Mouse (Mus musculus): ENCODE measurements around the gene Nt5c2. TPM values are rescaled to one million over a fixed set of nuclear protein-coding genes. Genes with fewer than 3 reads are reported as not detected.

Gene Nt5c2
- polyA plus RNA-seq, 1 experiment: 17.5 TPM

DNA sequence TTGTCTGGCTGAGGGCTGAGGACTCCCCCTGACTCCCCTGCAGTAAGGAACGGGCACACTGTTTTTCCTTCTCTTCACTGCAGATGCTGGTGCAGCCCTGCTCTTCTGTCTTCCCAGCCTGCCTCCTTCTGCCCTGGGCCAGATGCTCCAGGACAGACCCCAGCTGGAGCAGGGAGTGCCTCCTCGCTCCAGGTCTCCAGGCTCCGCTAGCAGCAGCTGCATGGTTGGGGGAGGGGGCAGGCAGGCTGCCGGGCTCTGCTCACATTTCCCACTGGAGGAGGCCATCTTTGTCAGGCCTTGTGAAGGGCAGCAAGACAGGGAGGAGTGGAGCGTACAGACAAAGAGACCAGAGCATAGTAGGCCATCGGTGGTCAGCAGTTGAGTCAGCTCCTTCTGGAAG is 4.4 kb upstream of the Nt5c2 start:
- no peak for TF ChIP-seq POLR2A (IDR thresholded peaks at IDR 0.05; ENCODE audit: borderline replicate concordance, extremely low read depth, low read depth, low read length)
- no peak for TF ChIP-seq CTCF (IDR thresholded peaks at IDR 0.05; ENCODE audit: insufficient read depth, low read length)
- WGBS: 27% methylated on average over 6 of the region's 6 CpGs
- no peak for DNase-seq

DNA sequence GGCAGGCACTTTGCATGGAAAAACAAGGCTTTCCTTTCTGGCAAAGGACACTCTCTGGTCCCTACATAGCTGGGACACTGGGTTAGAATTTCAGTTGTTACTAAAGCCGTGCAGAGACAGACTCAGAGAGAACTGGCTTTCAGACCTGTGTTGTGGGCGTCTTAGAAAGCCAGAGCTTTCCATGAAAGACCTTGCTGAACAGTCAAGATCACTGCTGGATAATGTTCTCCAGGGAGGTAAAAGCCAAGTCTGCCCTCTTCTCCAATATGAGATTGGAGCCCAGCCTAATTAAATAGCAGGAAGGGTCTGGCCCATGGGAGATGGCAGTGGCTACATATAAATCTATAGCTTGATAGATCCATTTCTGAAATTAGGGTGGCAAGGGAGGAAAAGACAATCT is 3.4 kb upstream of the Nt5c2 start:
- TF ChIP-seq CTCF (IDR thresholded peaks at IDR 0.05; ENCODE audit: insufficient read depth, low read length) (no peak), POLR2A (IDR thresholded peaks at IDR 0.05; ENCODE audit: borderline replicate concordance, extremely low read depth, low read depth, low read length) (no peak)
- Histone ChIP-seq H3K4me1 (ENCODE audit: control insufficient read depth, insufficient read depth, low read length) (peaks cover 3% of the 10 kb centered on the region; the same call in 1 of the 2 replicates), H3K4me3 (replicated peaks; ENCODE audit: extremely low read depth, low read depth, low read length) (no peak overlapping the region)
- WGBS: 39% methylated on average over 2 of the region's 2 CpGs
- no peak for DNase-seq

More for the DNA sequence above, 4.4 kb upstream of the Nt5c2 start:
- H3K4me1 ChIP-seq (ENCODE audit: control insufficient read depth, insufficient read depth, low read length): peaks cover 3% of the 10 kb centered on the region; the same call in 1 of the 2 replicates
- no peak overlapping the region for H3K4me3 ChIP-seq (replicated peaks; ENCODE audit: extremely low read depth, low read depth, low read length)

DNA sequence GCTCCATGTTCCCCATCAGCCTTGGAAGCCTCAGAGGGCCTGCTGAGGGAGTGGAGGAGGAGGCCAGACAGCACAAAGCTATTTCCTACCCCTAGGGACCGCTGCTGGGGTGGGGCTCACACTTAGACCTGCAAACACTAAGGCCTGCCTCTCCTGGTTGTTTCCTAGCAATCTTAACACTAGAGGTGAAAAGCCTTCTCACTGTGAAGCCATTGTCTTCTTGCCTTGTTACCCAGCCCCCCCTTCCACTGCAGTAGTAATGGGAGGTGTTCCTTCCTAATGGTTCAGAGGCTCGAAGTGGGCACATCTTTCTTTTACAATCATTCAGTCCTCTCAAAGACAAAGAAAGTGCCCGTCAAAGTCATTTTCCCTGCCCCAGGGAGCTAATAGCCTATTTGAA is 2.9 kb upstream of the Nt5c2 start:
- peaks cover 3% of the 10 kb centered on the region; the same call in 1 of the 2 replicates for H3K4me1 ChIP-seq (ENCODE audit: control insufficient read depth, insufficient read depth, low read length)
- WGBS: 12% methylated on average over 3 of the region's 3 CpGs
- no peak for DNase-seq
- H3K4me3 ChIP-seq (replicated peaks; ENCODE audit: extremely low read depth, low read depth, low read length): no peak overlapping the region
- TF ChIP-seq CTCF (IDR thresholded peaks at IDR 0.05; ENCODE audit: insufficient read depth, low read length) (no peak), POLR2A (IDR thresholded peaks at IDR 0.05; ENCODE audit: borderline replicate concordance, extremely low read depth, low read depth, low read length) (no peak)

DNA sequence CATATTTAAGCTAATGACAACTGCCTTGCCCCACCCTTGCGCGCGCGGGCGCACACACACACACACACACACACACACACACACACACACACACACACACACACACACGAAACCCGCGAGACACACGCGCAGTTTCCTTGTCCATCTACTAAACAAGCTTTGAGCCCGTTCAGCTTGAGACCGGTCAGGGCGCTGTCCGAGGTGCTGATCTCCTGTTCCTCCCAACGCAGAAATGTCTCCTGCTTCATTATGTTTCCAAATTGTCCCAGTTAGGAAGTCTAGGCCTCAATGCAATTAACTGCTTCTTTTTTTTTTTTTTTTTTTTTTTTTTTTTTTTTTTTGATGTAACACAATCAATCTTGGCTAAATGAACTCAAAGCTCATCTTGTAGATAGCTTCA is 1.5 kb upstream of the Nt5c2 start:
- WGBS: 3% methylated on average over 15 of the region's 15 CpGs
- peak; percentile 75 for DNase-seq

DNA sequence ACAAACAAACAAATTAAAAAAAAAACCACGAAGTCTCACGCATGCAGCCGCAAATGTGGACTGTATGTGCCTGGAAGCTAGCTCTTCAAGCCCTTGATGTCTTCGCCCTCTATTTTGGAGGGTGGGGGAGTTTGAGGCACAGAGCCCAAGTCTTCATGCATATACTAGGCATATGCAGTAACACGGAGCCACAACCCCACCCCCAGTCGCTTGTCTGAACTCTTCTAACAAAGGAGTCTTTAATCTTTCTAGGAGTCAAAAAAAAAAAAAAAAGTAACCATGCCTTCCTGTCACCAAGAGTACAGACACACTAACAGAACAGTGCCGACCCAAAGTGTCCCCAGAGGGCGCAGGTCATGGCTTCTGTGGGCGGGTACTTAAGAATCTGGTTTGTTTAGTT is 1.0 kb upstream of the Nt5c2 start:
- no peak for DNase-seq
- Histone ChIP-seq H3K4me3 (replicated peaks; ENCODE audit: extremely low read depth, low read depth, low read length) (no peak overlapping the region), H3K4me1 (ENCODE audit: control insufficient read depth, insufficient read depth, low read length) (peaks cover 3% of the 10 kb centered on the region; the same call in 1 of the 2 replicates)
- WGBS: 4% methylated on average over 9 of the region's 9 CpGs
- TF ChIP-seq CTCF (IDR thresholded peaks at IDR 0.05; ENCODE audit: insufficient read depth, low read length): no peak
- no peak for TF ChIP-seq POLR2A (IDR thresholded peaks at IDR 0.05; ENCODE audit: borderline replicate concordance, extremely low read depth, low read depth, low read length)

More for the DNA sequence above, 1.5 kb upstream of the Nt5c2 start:
- Histone ChIP-seq H3K4me1 (ENCODE audit: control insufficient read depth, insufficient read depth, low read length) (peaks cover 3% of the 10 kb centered on the region; the same call in 1 of the 2 replicates), H3K4me3 (replicated peaks; ENCODE audit: extremely low read depth, low read depth, low read length) (no peak overlapping the region)
- TF ChIP-seq POLR2A (IDR thresholded peaks at IDR 0.05; ENCODE audit: borderline replicate concordance, extremely low read depth, low read depth, low read length) (no peak), CTCF (IDR thresholded peaks at IDR 0.05; ENCODE audit: insufficient read depth, low read length) (no peak)

DNA sequence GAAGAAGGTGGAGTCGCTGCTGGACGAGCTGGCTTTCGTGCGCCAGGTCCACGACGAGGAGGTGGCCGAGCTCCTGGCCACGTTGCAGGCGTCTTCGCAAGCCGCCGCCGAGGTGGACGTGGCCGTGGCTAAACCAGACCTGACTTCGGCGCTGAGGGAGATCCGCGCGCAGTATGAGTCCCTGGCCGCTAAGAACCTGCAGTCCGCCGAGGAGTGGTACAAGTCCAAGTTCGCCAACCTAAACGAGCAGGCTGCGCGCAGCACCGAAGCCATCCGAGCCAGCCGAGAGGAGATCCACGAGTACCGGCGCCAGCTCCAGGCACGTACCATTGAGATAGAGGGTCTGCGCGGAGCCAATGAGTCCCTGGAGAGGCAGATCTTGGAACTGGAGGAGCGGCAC is 443 bp upstream of the Nt5c2 start:
- H3K4me1 ChIP-seq (ENCODE audit: control insufficient read depth, insufficient read depth, low read length): peaks cover 3% of the 10 kb centered on the region; the same call in 1 of the 2 replicates
- 2% methylated on average over 37 of the region's 37 CpGs for WGBS
- no peak for TF ChIP-seq CTCF (IDR thresholded peaks at IDR 0.05; ENCODE audit: insufficient read depth, low read length)
- DNase-seq: no peak
- no peak overlapping the region for H3K4me3 ChIP-seq (replicated peaks; ENCODE audit: extremely low read depth, low read depth, low read length)

DNA sequence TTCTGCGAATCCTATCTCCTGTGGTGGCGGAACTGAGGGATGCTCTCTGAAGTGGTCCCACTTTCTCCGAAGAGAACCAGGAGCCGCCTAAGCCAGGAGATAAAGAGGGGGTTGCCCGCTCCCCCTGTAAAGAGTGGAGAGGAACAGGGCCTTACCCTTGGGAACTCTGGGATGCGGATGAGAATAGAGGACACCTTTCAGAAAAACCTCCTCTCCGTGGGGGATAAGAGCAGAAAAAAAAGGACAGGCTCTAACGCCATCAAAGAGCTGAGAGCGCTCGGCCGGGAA is 850 bp downstream of the Nt5c2 start:
- Histone ChIP-seq H3K4me1 (ENCODE audit: control insufficient read depth, insufficient read depth, low read length) (peaks cover 3% of the 10 kb centered on the region; the same call in 1 of the 2 replicates), H3K4me3 (replicated peaks; ENCODE audit: extremely low read depth, low read depth, low read length) (no peak overlapping the region)
- no peak for DNase-seq
- 4% methylated on average over 11 of the region's 11 CpGs for WGBS
- TF ChIP-seq POLR2A (IDR thresholded peaks at IDR 0.05; ENCODE audit: borderline replicate concordance, extremely low read depth, low read depth, low read length) (no peak), CTCF (IDR thresholded peaks at IDR 0.05; ENCODE audit: insufficient read depth, low read length) (no peak)

DNA sequence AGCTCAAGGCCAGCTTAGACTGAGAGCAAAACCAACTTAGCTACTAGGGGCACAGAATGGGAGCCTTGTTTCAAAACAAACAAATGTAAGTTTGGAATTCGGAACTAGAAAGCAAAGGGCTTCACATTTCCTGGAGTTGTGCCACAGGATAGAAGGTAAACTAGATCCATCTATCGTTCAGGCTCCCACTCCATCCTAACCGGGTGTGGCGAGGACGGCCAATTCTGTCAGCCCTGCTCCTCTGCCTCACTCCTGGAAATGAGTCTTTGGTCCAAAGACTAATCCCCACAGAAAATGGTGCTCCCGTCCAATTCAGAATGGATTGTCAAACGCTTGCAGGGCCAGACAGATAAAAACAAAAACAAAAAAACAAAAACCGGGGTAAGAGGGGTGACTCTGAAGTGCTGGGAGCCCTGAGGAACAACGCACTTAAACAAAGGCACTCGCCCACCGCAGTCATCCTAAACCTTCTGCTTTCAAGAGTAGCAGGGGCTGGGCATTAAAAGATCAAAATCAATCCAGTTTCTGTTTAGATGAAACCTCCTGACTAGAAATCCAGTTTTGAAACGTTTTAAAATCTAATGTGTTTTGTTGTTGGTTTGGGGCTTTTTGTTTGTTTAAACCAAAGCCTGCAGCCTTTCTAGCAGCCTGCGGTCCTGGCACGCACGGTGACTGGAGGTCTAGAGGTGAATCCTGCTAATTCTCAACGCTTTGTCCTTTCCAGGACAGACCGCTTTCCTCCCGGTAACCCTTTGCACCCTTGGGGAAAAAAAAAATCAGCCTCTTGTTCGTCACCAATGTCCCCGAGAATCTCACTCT is 1.4 kb downstream of the Nt5c2 start:
- Histone ChIP-seq H3K4me1 (ENCODE audit: control insufficient read depth, insufficient read depth, low read length) (peaks cover 3% of the 10 kb centered on the region; the same call in 1 of the 2 replicates), H3K4me3 (replicated peaks; ENCODE audit: extremely low read depth, low read depth, low read length) (no peak overlapping the region)
- 13% methylated on average over 20 of the region's 20 CpGs for WGBS
- DNase-seq: no peak
- no peak for TF ChIP-seq POLR2A (IDR thresholded peaks at IDR 0.05; ENCODE audit: borderline replicate concordance, extremely low read depth, low read depth, low read length)
- no peak for TF ChIP-seq CTCF (IDR thresholded peaks at IDR 0.05; ENCODE audit: insufficient read depth, low read length)

DNA sequence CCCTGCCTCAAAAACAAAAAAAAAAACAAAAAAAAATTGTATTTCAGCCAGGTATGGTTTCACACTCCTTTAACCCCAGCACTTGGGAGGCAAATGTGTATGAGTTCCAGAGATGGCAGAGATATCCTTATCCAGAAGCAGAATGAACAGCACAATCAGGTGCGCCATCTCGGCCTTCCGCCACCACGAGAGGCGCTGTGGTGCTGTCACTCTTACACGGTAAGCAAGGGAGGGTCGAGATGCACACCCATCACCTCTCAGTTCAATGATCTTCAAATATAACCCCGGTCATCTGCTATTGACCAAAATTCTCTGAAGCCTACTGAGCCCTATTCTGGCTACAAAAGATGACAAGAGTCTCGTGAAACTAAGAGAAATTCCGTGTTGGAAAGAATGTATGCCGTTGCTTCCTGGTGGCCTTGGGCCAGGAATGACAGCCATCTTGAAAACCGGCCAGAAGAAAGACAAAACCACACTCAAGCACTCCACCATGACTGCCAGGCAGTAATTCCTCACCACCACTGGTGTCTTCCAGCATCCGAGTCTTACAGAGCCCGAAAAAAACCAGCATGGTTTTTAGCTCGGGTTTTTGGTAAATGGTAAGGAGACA is 2.3 kb downstream of the Nt5c2 start:
- H3K4me1 ChIP-seq (ENCODE audit: control insufficient read depth, insufficient read depth, low read length): peaks cover 3% of the 10 kb centered on the region; the same call in 1 of the 2 replicates
- 82% methylated on average over 15 of the region's 15 CpGs for WGBS
- no peak overlapping the region for H3K4me3 ChIP-seq (replicated peaks; ENCODE audit: extremely low read depth, low read depth, low read length)
- DNase-seq: no peak
- TF ChIP-seq CTCF (IDR thresholded peaks at IDR 0.05; ENCODE audit: insufficient read depth, low read length) (no peak), POLR2A (IDR thresholded peaks at IDR 0.05; ENCODE audit: borderline replicate concordance, extremely low read depth, low read depth, low read length) (no peak)

DNA sequence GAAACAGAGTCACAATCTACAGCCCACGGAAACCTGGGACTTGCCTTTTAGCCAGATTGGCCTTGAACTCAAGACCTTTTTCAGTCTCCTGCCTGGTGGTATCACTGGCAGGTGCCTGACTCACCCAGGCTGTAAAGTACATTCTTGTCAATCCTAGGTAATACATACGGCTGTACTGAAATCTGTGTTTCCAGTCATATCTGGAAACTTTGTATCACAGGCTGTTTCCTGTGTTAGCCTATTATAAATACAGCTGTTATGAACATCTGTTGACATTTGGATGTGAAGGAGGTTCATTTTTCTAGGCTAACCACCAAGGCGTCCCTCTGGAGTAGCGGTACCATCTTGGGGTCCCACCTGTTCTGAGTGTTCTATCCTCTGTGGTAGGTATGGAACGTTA is 5.0 kb downstream of the Nt5c2 start:
- H3K4me1 ChIP-seq (ENCODE audit: control insufficient read depth, insufficient read depth, low read length): peaks cover 2% of the 10 kb centered on the region; the same call in 1 of the 2 replicates
- WGBS: 69% methylated on average over 5 of the region's 5 CpGs
- no peak for DNase-seq
- TF ChIP-seq CTCF (IDR thresholded peaks at IDR 0.05; ENCODE audit: insufficient read depth, low read length) (no peak), POLR2A (IDR thresholded peaks at IDR 0.05; ENCODE audit: borderline replicate concordance, extremely low read depth, low read depth, low read length) (no peak)
- H3K4me3 ChIP-seq (replicated peaks; ENCODE audit: extremely low read depth, low read depth, low read length): no peak overlapping the region

All from lung, adult 2 months (tissue).